Mouse (Mus musculus) intestine, postnatal 0 days (tissue): ENCODE measurements around the gene Dut. TPM values are rescaled to one million over a fixed set of nuclear protein-coding genes. Genes with fewer than 3 reads are reported as not detected.

ENCODE experiments used
- ATAC-seq: fragments of 200-750 bp; cut with Nextera tagmentation; 2 replicates; pipeline ENCODE4 v1.8.0; 2017; ENCODE audit warnings: mild to moderate bottlenecking, moderate TSS enrichment, moderate library complexity
- H3K27ac ChIP-seq: fragments of 300-500 bp; sonication (generic); 2 replicates; pipeline ENCODE4 v1.5.1; 2014; ENCODE audit warnings: mild to moderate bottlenecking, low read depth, low read length, moderate library complexity
- H3K27me3 ChIP-seq: fragments of 300-500 bp; sonication (generic); replicated peaks from 2 replicates; pipeline ENCODE4 v1.6.1; 2014; ENCODE audit warnings: low read length, mixed read lengths; ENCODE audit not compliant: control insufficient read depth, insufficient read depth
- H3K36me3 ChIP-seq: fragments of 300-500 bp; sonication (generic); 2 replicates; pipeline ENCODE4 v1.6.1; 2014; ENCODE audit warnings: mild to moderate bottlenecking, moderate library complexity; ENCODE audit not compliant: control insufficient read depth, insufficient read depth
- H3K4me1 ChIP-seq: fragments of 300-500 bp; sonication (generic); replicated peaks from 2 replicates; pipeline ENCODE4 v1.6.1; 2014; ENCODE audit warnings: antibody characterized with exemption, low read length, mixed read lengths; ENCODE audit not compliant: control insufficient read depth, insufficient read depth
- H3K4me2 ChIP-seq: fragments of 300-500 bp; sonication (generic); replicated peaks from 2 replicates; pipeline ENCODE4 v1.6.1; 2014; ENCODE audit warnings: low read depth, mild to moderate bottlenecking, moderate library complexity
- H3K4me3 ChIP-seq: fragments of 300-500 bp; sonication (generic); 2 replicates; pipeline ENCODE4 v1.5.1; 2014; ENCODE audit warnings: low read depth, low read length
- H3K9ac ChIP-seq: fragments of 300-500 bp; sonication (generic); 2 replicates; pipeline ENCODE4 v1.6.1; 2014; ENCODE audit warnings: mild to moderate bottlenecking, low read depth, low read length
- H3K9me3 ChIP-seq: fragments of 300-500 bp; sonication (generic); 2 replicates; pipeline ENCODE4 v1.6.1; 2016; ENCODE audit warnings: mixed run types; ENCODE audit not compliant: control insufficient read depth
- CTCF ChIP-seq: sonication (generic); IDR thresholded peaks from 2 replicates; pipeline ENCODE4 v1.5.1; 2016; ENCODE audit warnings: low read depth, mild to moderate bottlenecking, control low read depth, antibody characterized with exemption, moderate library complexity
- WGBS: fragments of 180-500 bp; shearing (Covaris S2); extraction: QIAGEN DNeasy Blood & Tissue Kit; methylation state at CpG from one replicate; pipeline ENCODE4 v1.1.7; 2014; 5-methylcytosine and 5-hydroxymethylcytosine counted together
- polyA plus RNA-seq: library from polyadenylated mRNA; unstranded; fragments of >200 nt; fragmentation: Nextera tagmentation; extraction: Ambion mirVana; gene quantifications from 2 replicates; pipeline ENCODE4 v1.2.1, GENCODE M21; 2015

The Dut gene
- polyA plus RNA-seq, 1 experiment from 2014 or later = 48.5 TPM

DNA sequence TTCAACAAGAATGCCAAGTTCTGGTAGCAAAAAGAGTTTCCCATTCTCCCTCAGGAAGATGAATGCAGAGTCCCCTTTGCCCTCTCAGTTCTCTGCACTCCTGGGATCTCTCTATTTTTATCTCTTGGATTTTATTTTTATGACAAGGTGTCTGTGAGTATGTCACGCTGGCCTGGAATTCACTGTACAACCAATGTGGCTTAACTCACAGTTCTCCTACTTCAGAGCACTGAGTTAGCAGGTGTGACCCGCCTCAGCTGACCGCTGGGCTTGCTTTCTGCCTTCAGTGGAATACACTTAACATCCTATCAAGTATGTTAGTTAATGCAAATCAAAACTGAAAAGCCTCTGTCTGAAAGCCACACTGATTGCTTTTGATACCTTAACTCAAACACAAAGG is 27.7 kb upstream of the Dut start:
- H3K9ac ChIP-seq = no peak overlapping the region
- no peak for TF ChIP-seq CTCF
- no peak for ATAC-seq
- H3K9me3 ChIP-seq = no peaks in the 10 kb centered on the region
- no peaks in the 10 kb centered on the region for H3K27me3 ChIP-seq
- no peak overlapping the region for H3K4me2 ChIP-seq
- no peak overlapping the region for H3K27ac ChIP-seq
- H3K4me1 ChIP-seq = no peaks in the 10 kb centered on the region
- 72% methylated on average over 3 of the region's 3 CpGs for WGBS
- H3K36me3 ChIP-seq = no peaks in the 10 kb centered on the region
- H3K4me3 ChIP-seq = no peak overlapping the region

DNA sequence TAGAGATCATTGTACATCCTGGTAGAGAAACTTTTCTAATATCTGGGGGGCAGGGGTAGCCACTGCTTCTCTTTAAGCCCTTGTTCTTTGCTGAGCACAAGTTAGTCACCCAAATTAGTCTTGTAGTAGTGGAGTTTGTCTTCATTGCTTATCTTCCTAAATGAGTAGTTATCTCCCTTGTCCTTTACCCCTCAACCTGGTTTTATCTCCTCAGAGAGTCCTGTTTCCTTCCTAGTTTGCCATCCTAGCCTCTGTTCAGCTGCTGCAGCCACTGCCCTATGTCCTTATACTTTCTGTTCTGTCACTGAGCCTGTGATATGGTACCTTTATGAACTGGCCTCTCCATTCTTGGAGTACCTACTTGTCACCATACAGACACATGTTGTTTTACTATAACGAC is 25.3 kb upstream of the Dut start:
- H3K4me3 ChIP-seq = no peak overlapping the region
- no peaks in the 10 kb centered on the region for H3K9me3 ChIP-seq
- 85% methylated on average over 1 of the region's 1 CpGs for WGBS
- H3K9ac ChIP-seq = no peak overlapping the region
- no peak overlapping the region for H3K4me2 ChIP-seq
- H3K27me3 ChIP-seq = no peaks in the 10 kb centered on the region
- no peak for TF ChIP-seq CTCF
- ATAC-seq = no peak
- H3K4me1 ChIP-seq = no peaks in the 10 kb centered on the region
- H3K27ac ChIP-seq = no peak overlapping the region
- no peaks in the 10 kb centered on the region for H3K36me3 ChIP-seq

DNA sequence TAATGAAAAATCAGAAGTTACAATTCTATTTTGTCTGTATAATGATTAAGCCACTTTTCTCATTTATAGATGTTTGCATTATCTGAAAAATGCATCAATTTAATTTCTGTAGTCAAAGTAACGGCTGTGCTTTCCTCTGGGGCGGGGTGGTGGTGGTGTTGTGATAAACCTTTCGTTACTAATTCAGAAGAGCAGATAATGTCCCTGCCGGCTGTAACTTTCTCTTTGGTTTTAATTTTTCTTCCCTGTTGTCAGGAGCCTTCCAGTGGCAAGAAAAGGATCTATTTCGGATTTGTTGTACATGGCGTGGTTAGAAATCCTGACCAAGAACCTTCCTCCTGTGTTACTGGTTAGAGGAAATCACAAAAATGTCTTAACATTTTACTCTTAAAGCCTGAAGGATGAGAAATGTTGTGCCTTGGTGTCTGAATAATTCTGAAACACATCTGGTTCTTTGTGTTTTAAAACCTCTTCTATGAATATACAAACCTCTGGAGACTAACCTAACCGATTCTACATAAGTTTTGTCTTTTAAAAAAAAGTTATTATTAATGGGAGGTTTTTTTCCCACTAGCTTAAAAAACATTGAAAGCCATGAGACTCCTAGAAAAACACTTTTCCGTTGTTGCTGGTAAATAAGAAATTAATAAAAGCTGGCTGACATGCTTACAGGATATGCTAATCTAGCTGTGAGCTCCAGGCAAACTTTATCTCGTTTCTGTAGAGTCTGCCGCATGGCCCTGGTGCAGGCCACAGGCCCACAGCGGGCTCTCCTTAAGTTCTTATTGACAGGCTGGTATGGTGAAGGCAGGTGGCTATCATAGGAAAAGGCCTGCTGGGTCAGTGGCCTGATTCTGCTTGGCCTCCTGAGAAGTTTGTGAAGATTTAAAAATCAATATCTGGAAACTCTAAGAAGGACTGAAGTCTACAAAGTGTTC is 18.2 kb upstream of the Dut start:
- Histone ChIP-seq H3K4me3 (no peak overlapping the region), H3K9ac (no peak overlapping the region), H3K27me3 (no peaks in the 10 kb centered on the region), H3K36me3 (no peaks in the 10 kb centered on the region), H3K9me3 (no peaks in the 10 kb centered on the region), H3K27ac (no peak overlapping the region), H3K4me2 (no peak overlapping the region), H3K4me1 (no peaks in the 10 kb centered on the region)
- WGBS = 77% methylated on average over 11 of the region's 11 CpGs
- no peak for TF ChIP-seq CTCF
- no peak for ATAC-seq

DNA sequence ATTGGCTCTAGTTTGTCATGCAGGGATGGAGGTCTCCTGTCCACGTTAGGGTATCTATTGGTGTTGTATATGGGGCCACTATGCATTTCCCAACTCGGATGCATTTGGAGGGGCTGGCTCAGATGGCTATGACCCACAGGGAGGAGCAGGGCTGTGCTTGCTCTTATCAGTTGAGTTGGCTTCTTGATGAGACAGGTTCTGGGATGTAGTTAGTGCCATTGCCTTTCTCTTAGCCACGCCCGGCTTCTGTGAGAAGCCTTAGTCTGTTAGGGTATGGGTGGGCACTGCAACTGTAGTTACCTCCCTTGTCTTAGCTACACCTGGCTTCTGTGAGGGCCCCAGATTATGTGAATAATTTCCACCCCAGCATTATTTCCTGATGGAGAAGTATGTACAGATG is 14.8 kb upstream of the Dut start:
- Histone ChIP-seq H3K9me3 (no peaks in the 10 kb centered on the region), H3K4me2 (no peak overlapping the region), H3K4me3 (no peak overlapping the region), H3K27me3 (no peaks in the 10 kb centered on the region), H3K36me3 (no peaks in the 10 kb centered on the region), H3K27ac (no peak overlapping the region), H3K9ac (no peak overlapping the region), H3K4me1 (no peaks in the 10 kb centered on the region)
- no peak for TF ChIP-seq CTCF
- ATAC-seq = no peak
- WGBS = 84% methylated on average over 4 of the region's 4 CpGs

DNA sequence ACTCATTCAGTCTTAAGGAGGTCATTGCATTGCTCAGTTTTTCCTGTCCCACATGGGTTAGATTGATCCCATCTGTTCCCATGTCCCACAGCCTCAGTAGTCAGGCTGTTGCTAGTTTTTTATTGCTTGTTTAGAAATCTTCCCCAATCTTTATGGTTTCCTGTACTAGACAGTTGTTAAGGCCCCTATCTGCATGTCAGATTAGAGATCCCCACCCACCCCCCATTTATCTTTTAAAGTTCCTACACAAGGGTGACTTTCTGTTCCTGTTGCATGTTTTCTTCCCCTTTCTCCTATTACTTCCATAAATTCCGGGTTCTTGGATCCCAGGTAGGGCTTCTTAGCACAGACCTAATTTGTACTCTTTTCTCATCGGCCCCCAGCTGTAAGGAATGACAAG is 13.5 kb upstream of the Dut start:
- 67% methylated on average over 2 of the region's 2 CpGs for whole genome bisulfite sequencing
- Histone ChIP-seq H3K4me1 (no peaks in the 10 kb centered on the region), H3K9me3 (no peaks in the 10 kb centered on the region), H3K4me3 (no peak overlapping the region), H3K27me3 (no peaks in the 10 kb centered on the region), H3K4me2 (no peak overlapping the region), H3K27ac (no peak overlapping the region), H3K9ac (no peak overlapping the region), H3K36me3 (no peaks in the 10 kb centered on the region)
- no peak for TF ChIP-seq CTCF
- ATAC-seq = no peak

DNA sequence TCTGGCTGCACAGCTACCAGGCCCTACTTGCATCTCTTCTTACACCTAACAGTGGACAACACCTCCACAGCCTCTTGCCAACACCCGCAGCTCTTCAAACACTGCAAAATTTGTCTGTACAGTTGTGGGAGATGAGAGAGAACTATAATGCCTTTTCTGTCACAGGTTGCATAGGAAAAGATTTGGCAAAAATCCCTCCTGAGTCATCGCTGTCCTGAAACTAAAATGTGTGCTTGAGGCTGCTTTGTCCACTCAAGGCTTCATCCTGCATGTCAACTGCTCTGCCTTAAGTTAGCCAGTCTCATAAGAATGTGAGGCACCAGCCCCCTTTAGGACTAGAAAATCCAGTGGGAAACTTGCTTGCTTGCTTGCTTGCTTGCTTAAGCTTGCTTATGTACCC is 12.9 kb upstream of the Dut start:
- TF ChIP-seq CTCF = no peak
- no peaks in the 10 kb centered on the region for H3K27me3 ChIP-seq
- H3K9me3 ChIP-seq = no peaks in the 10 kb centered on the region
- no peak overlapping the region for H3K4me3 ChIP-seq
- H3K4me1 ChIP-seq = no peaks in the 10 kb centered on the region
- ATAC-seq = no peak
- H3K9ac ChIP-seq = no peak overlapping the region
- 96% methylated on average over 2 of the region's 2 CpGs for WGBS
- H3K36me3 ChIP-seq = no peaks in the 10 kb centered on the region
- no peak overlapping the region for H3K4me2 ChIP-seq
- H3K27ac ChIP-seq = no peak overlapping the region
